Mouse (Mus musculus) ES-E14 (cell line): Measurements from ENCODE around the gene Miga2.

Experiments
- ZC3H11A ChIP-seq: IDR thresholded peaks from 2 replicates; pipeline ENCODE4 v1.6.1; 2012; ENCODE audit warnings: low read depth, mild to moderate bottlenecking, inconsistent platforms, low read length, borderline replicate concordance
- ZNF384 ChIP-seq: IDR thresholded peaks from 2 replicates; pipeline ENCODE4 v1.6.1; 2012; ENCODE audit warnings: low read depth, low read length, inconsistent platforms

- TF ChIP-seq ZNF384 (no peak), ZC3H11A (no peak)
Measured at GRCm38 (mm10) chr2:30356266-30356665, 7.8 kb upstream of the Miga2 start.
